Mouse (Mus musculus) heart, adult 2 months (tissue): ENCODE measurements around the gene Prkag2.

Experiments
- CTCF ChIP-seq: fragments of 200-600 bp; IDR thresholded peaks from 2 replicates; pipeline ENCODE4 v1.8.1; 2022; ENCODE audit warnings: antibody characterized with exemption, mild to moderate bottlenecking, moderate library complexity
- EP300 ChIP-seq: fragments of 200-500 bp; IDR thresholded peaks from 2 replicates; pipeline ENCODE4 v1.6.1; 2011; ENCODE audit warnings: low read depth, low read length, control low read depth; ENCODE audit not compliant: insufficient read depth
- POLR2A ChIP-seq: fragments of 200-500 bp; IDR thresholded peaks from 2 replicates; pipeline ENCODE4 v1.6.1; 2011; ENCODE audit warnings: mild to moderate bottlenecking, low read depth, low read length, control low read depth; ENCODE audit not compliant: insufficient read depth

- no peak for TF ChIP-seq CTCF
- TF ChIP-seq EP300: no peak
- no peak for TF ChIP-seq POLR2A
Observed at GRCm38 (mm10) chr5:24869796-24870289, 230.6 kb downstream of the Prkag2 start.
